In genomic region chr2:132253603-132254002, GRCm38 (mm10) we compare ENCODE assay signal across 8 mouse cellular contexts. TPM values are rescaled to one million over a fixed set of nuclear protein-coding genes. Genes with fewer than 3 reads are reported as not detected.
A peak's percentile ranks its signal among the peaks of the same experiment; 100 is the strongest.
DNase-seq lines count a peak whose midpoint lies in the region; ATAC-seq and TF ChIP-seq lines count a peak whose summit lies in the region.

No protein-coding gene starts in this region.

- H3K79me3 ChIP-seq in C2C12 (ENCODE audit: low read depth), result peaks cover 30% of the 10 kb centered on the region

- H3K36me3 ChIP-seq in heart, embryonic 10.5 days, result peaks cover 26% of the 10 kb centered on the region
- peaks cover 29% of the 10 kb centered on the region for H3K36me3 ChIP-seq in C2C12 (ENCODE audit: control insufficient read depth, insufficient read depth)
- peaks cover 18% of the 10 kb centered on the region; the same call in 1 of the 2 replicates for H3K36me3 ChIP-seq in forebrain, embryonic 15.5 days
- H3K36me3 ChIP-seq in liver, embryonic 16.5 days (ENCODE audit: control insufficient read depth, insufficient read depth), result peaks cover 22% of the 10 kb centered on the region

- peaks cover 54% of the 10 kb centered on the region for H3K79me2 ChIP-seq in C2C12 (ENCODE audit: control insufficient read depth, insufficient read depth)

- WGBS in heart, embryonic 10.5 days, result 2% methylated on average over 7 of the region's 7 CpGs
- under 1% methylated on average over 7 of the region's 7 CpGs for WGBS in forebrain, embryonic 15.5 days
- under 1% methylated on average over 7 of the region's 7 CpGs for WGBS in liver, embryonic 16.5 days (ENCODE audit: insufficient replicate concordance)

- DNase-seq in heart, embryonic 10.5 days (ENCODE audit: low spot score), result no peak
- DNase-seq in heart, postnatal 10 days, result no peak
- no peak for DNase-seq in adrenal gland, postnatal 25 days
- DNase-seq in MN1 (ENCODE audit: low spot score), result no peak
- DNase-seq in thymus, postnatal 36 days, result no peak

- no peak for TF ChIP-seq CTCF in C2C12 (IDR thresholded peaks at IDR 0.05; ENCODE audit: control insufficient read depth, insufficient read depth, insufficient read length)

- ATAC-seq in forebrain, embryonic 15.5 days (replicated peaks), result no peak
- ATAC-seq in liver, embryonic 16.5 days (ENCODE audit: low read depth), result no peak

- H3ac ChIP-seq in C2C12 (ENCODE audit: control insufficient read depth, insufficient read length, low read depth), result peak overlapping the region; percentile 7

- no peaks in the 10 kb centered on the region for H3K27me3 ChIP-seq in heart, embryonic 10.5 days (ENCODE audit: insufficient read depth, poor library complexity, severe bottlenecking)
- no peaks in the 10 kb centered on the region for H3K27me3 ChIP-seq in C2C12 (ENCODE audit: control insufficient read depth, insufficient read depth, insufficient read length)
- no peaks in the 10 kb centered on the region for H3K27me3 ChIP-seq in forebrain, embryonic 15.5 days
- H3K27me3 ChIP-seq in liver, embryonic 16.5 days (ENCODE audit: control insufficient read depth, insufficient read depth, low read depth, low read length), result no peaks in the 10 kb centered on the region

- peak overlapping the region; percentile 91 for H3K27ac ChIP-seq in heart, embryonic 10.5 days
- peak overlapping the region; percentile 86; the same call in 1 of the 2 replicates for H3K27ac ChIP-seq in forebrain, embryonic 15.5 days (replicated peaks)
- H3K27ac ChIP-seq in liver, embryonic 16.5 days (ENCODE audit: low read length), result peak overlapping the region; percentile 84

- intact Hi-C loops in heart, postnatal 10 days (cut with DNase I), result no loop called here

- H3K4me2 ChIP-seq in forebrain, embryonic 15.5 days (replicated peaks), result peak overlapping the region; percentile 57
- H3K4me2 ChIP-seq in liver, embryonic 16.5 days (ENCODE audit: low read depth, low read length), result peak overlapping the region; percentile 76

- peaks cover 3% of the 10 kb centered on the region; the same call in 1 of the 2 replicates for H3K4me1 ChIP-seq in heart, embryonic 10.5 days
- peaks cover 34% of the 10 kb centered on the region for H3K4me1 ChIP-seq in forebrain, embryonic 15.5 days
- peaks cover 16% of the 10 kb centered on the region for H3K4me1 ChIP-seq in liver, embryonic 16.5 days (ENCODE audit: control insufficient read depth, low read depth, low read length)

- H3K9me3 ChIP-seq in heart, embryonic 10.5 days, result no peaks in the 10 kb centered on the region
- H3K9me3 ChIP-seq in forebrain, embryonic 15.5 days, result no peaks in the 10 kb centered on the region
- H3K9me3 ChIP-seq in liver, embryonic 16.5 days (replicated peaks; ENCODE audit: control insufficient read depth, low read length), result no peaks in the 10 kb centered on the region

- H3K9ac ChIP-seq in forebrain, embryonic 15.5 days (replicated peaks), result peak overlapping the region; percentile 49
- peak overlapping the region; percentile 64 for H3K9ac ChIP-seq in liver, embryonic 16.5 days (ENCODE audit: low read depth, low read length)

- peak overlapping the region; percentile 78 for H3K4me3 ChIP-seq in heart, embryonic 10.5 days
- H3K4me3 ChIP-seq in C2C12 (ENCODE audit: insufficient read depth, poor library complexity, severe bottlenecking), result peak overlapping the region; percentile 54
- peak overlapping the region; percentile 58 for H3K4me3 ChIP-seq in forebrain, embryonic 15.5 days
- peak overlapping the region; percentile 79 for H3K4me3 ChIP-seq in liver, embryonic 16.5 days (ENCODE audit: low read depth, low read length)

TF ChIP-seq in C2C12, 6 proteins besides CTCF, POLR2A, EP300 and RAD21:
- no peak for TF ChIP-seq MAX (IDR thresholded peaks at IDR 0.05)
- no peak for TF ChIP-seq FOSL1 (IDR thresholded peaks at IDR 0.05; ENCODE audit: insufficient read depth, low read length, poor library complexity, severe bottlenecking)
- no peak for TF ChIP-seq MYOD1 (IDR thresholded peaks at IDR 0.05; ENCODE audit: control insufficient read depth, insufficient read length, low read depth)
- TF ChIP-seq MYOG (IDR thresholded peaks at IDR 0.05; ENCODE audit: control insufficient read depth, extremely low read depth, insufficient read length), result no peak
- TF ChIP-seq CEBPB (IDR thresholded peaks at IDR 0.05; ENCODE audit: low read depth), result no peak
- no peak for TF ChIP-seq USF1 (IDR thresholded peaks at IDR 0.05; ENCODE audit: low read depth)
TF ChIP-seq in C2C12: peak in this region for 0.

RNA-seq across cellular contexts. Expression of gene Pcna, which starts 0.5 kb away (rescaled TPM):
- 217 and 273 TPM in 2 replicates for polyA plus RNA-seq in heart, embryonic 10.5 days (2016; fragmentation: Nextera tagmentation; extraction: Ambion mirVana)
- 10 to 100 TPM; 78.2 to 87.8 TPM for total RNA-seq in heart, postnatal 10 days (2021)
- polyA plus RNA-seq in C2C12 (2012; fragmentation: generic; extraction: Trizol), result 228 TPM
- 190 and 193 TPM in 2 replicates for polyA plus RNA-seq in forebrain, embryonic 15.5 days (2015; fragmentation: Nextera tagmentation; extraction: Ambion mirVana)
- polyA plus RNA-seq in liver, embryonic 16.5 days (2015; fragmentation: Nextera tagmentation; extraction: Ambion mirVana), result 202 and 255 TPM in 2 replicates
- total RNA-seq in adrenal gland, postnatal 25 days (2021), result 92.6 and 103 TPM in 2 replicates

RNA-seq across cellular contexts. Expression of gene Tmem230, which starts 6.0 kb away (rescaled TPM):
- 39.4 TPM in 2 replicates for polyA plus RNA-seq in heart, embryonic 10.5 days (2016; fragmentation: Nextera tagmentation; extraction: Ambion mirVana)
- 10 to 100 TPM; 22.1 to 25.7 TPM for total RNA-seq in heart, postnatal 10 days (2021)
- polyA plus RNA-seq in C2C12 (2012; fragmentation: generic; extraction: Trizol), result 29.1 TPM
- polyA plus RNA-seq in forebrain, embryonic 15.5 days (2015; fragmentation: Nextera tagmentation; extraction: Ambion mirVana), result 47.1 and 47.2 TPM in 2 replicates
- 14.8 and 15.0 TPM in 2 replicates for polyA plus RNA-seq in liver, embryonic 16.5 days (2015; fragmentation: Nextera tagmentation; extraction: Ambion mirVana)
- total RNA-seq in adrenal gland, postnatal 25 days (2021), result 46.2 and 46.4 TPM in 2 replicates

RNA-seq across cellular contexts. Expression of gene Cds2, which starts 9.3 kb away (rescaled TPM):
- polyA plus RNA-seq in heart, embryonic 10.5 days (2016; fragmentation: Nextera tagmentation; extraction: Ambion mirVana), result 20.0 and 20.4 TPM in 2 replicates
- total RNA-seq in heart, postnatal 10 days (2021), result 10 to 100 TPM; 82.3 to 85.3 TPM
- 13.4 TPM for polyA plus RNA-seq in C2C12 (2012; fragmentation: generic; extraction: Trizol)
- 25.7 and 27.6 TPM in 2 replicates for polyA plus RNA-seq in forebrain, embryonic 15.5 days (2015; fragmentation: Nextera tagmentation; extraction: Ambion mirVana)
- 8.2 and 9.0 TPM in 2 replicates for polyA plus RNA-seq in liver, embryonic 16.5 days (2015; fragmentation: Nextera tagmentation; extraction: Ambion mirVana)
- 70.5 and 91.0 TPM in 2 replicates for total RNA-seq in adrenal gland, postnatal 25 days (2021)
